Mouse (Mus musculus): ENCODE data around the gene Pimreg.

- no peak for TF ChIP-seq CTCF (IDR thresholded peaks at IDR 0.05; ENCODE audit: borderline replicate concordance, insufficient read depth, low read depth, low read length)
- TF ChIP-seq POLR2A (IDR thresholded peaks at IDR 0.05; ENCODE audit: borderline replicate concordance, insufficient read depth, low read length), result no peak
Observed at GRCm38 (mm10) chr11:72092390-72092789, 50.6 kb downstream of the Pimreg start.
